Mouse (Mus musculus) G1E (cell line): ENCODE results near the gene Clec4a3.

Experiments
- CTCF ChIP-seq: IDR thresholded peaks from 2 replicates; pipeline ENCODE4 v1.5.1; 2012; ENCODE audit warnings: low read depth, low read length, inconsistent platforms, mixed read lengths
- GATA1 ChIP-seq: IDR thresholded peaks from 2 replicates; pipeline ENCODE4 v1.6.1; 2012; ENCODE audit warnings: borderline replicate concordance, low read length, inconsistent platforms, mixed read lengths
- GATA2 ChIP-seq: IDR thresholded peaks from 2 replicates; pipeline ENCODE4 v1.6.1; 2012; ENCODE audit warnings: low read depth, low read length, inconsistent platforms, borderline replicate concordance
- TAL1 ChIP-seq: conservative IDR thresholded peaks from 2 replicates; pipeline ENCODE4 v1.6.1; 2012; ENCODE audit warnings: low read depth, low read length, inconsistent platforms, mixed read lengths

DNA sequence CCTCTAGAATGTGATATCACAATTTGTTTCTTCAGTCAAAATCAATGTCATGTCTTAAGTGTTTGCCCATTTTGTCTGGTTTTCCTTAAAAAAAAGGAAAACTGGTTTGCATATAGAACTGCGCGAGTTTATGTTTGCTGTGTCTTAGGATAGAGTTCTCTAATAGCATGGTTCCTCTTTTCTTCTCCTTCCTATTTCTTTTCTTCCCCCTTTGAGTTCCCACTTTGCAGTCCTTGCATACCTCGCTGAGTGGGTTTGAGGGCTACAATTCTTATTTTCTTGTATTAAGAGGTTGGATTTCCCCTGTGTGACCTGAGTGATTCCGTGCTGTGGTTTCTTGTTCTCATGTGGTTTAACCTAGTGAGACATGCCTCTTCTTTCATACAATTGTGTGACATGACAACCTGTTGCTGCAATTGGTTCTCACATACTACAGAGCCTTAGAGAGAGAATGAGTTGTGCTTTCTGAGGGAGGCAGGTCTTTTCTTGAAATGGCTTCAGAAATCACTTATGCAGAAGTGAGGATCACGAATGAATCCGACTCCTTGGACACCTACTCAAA lies 37.6 kb downstream of the Clec4a3 start, which contains the start of gene Clec4a4:
- TF ChIP-seq TAL1 (no peak), CTCF (no peak), GATA1 (no peak), GATA2 (no peak)
